Mouse (Mus musculus) erythroblast, adult 5-6 weeks (primary cell): ENCODE results near the gene Map2k3. TPM values are rescaled to one million over a fixed set of nuclear protein-coding genes. Genes with fewer than 3 reads are reported as not detected.
A peak's percentile ranks its signal among the peaks of the same experiment; 100 is the strongest.
"Not testable (repeated sequence)": the region's sequence is repeated elsewhere in the genome, so short reads cannot be mapped to it uniquely, and the experiment has no call there.

Experiments used
- ATAC-seq: replicated peaks from 2 replicates; pipeline ENCODE4 v1.8.0; 2016; ENCODE audit warnings: moderate number of reproducible peaks, mild to moderate bottlenecking, moderate TSS enrichment, inconsistent platforms; ENCODE audit not compliant: poor library complexity, low FRiP score, severe bottlenecking
- total RNA-seq, 2 experiments: library from RNA; stranded (forward) in 1 of 2; stranded (reverse) in 1 of 2; fragments of 150-400 nt in 1 of 2; fragments of 200-764, 138-1000 nt in 1 of 2; gene quantifications; 2 replicates each; pipeline versions ENCODE4 v1.2.3 to v1.2.4; 2015 to 2017; ENCODE audit warnings: low replicate concordance in 2 of 2

Gene Map2k3
- total RNA-seq (2015; ENCODE audit: low replicate concordance) (28.1 and 29.7 TPM in 2 replicates), total RNA-seq (2017; ENCODE audit: low replicate concordance) (21.6 and 45.6 TPM in 2 replicates)

DNA sequence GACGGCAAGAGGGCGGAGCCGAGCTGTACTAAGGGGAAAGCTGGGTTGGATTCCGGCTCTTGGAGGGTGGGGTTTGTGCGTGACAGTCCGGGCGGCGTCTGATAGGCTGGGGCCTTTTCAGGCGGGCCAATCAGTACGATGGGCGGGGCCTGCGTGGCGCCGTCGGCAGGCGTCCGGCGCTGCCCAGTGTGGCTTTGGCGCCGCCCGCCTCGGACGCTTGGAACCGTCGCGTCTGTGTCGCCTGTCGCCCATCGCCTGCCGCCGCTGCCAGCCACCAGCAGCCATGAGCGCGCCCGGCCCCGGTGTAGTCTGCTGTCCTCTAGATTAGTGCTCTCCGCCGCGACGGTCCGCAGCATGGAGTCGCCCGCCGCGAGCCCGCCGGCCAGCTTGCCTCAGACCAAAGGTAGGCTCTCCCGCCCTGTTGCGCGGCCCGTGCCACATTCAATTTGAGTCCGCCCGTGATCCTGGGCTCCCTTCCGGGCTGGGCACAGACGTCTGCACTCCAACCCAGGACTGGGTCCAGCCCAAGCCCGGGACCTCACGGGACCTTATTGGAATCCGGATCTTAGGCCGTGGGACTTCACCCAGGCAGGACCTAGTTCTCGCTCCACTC is at the start of gene Map2k3:
Gene Map2k3 (plus strand): TSS at position 165 of the 613 bp plus-strand sequence.
- peak; percentile 72 for ATAC-seq

DNA sequence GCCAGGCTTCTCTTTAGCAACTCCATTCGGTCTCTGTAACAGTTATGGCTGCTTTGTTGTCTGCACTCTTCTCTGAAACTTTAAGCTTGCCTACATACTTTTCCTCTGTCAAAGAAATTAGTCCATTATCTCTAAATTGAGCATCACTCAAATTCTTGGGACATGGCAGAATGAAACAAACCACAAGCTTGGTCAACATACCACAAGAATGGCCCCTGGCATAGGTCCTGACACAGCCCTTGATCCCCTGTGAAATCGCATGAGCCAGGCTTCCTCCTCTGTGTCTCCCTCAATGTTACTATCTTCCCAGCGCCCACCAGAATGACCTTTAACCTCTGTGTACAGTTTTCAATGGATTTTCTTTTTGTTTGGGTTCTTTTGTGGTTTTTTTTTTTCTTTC is 49.4 kb upstream of the Map2k3 start:
- no peak for ATAC-seq

DNA sequence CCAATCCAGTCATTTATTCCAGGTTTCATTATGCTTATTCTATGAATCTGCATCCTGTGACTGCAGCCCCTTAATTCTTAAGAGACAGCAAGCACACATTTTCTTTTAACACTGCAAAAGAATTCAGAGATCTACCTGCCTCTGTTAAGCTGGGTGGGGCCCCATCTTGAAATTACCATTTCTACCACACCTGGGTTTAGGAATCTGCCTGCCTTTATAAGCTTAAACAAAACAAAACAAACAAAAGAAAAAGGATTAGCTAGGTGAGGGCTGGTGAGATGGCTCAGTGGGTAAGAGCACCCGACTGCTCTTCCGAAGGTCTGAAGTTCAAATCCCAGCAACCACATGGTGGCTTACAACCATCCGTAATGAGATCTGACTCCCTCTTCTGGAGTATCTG is 44.8 kb upstream of the Map2k3 start:
- ATAC-seq = not testable (repeated sequence)

DNA sequence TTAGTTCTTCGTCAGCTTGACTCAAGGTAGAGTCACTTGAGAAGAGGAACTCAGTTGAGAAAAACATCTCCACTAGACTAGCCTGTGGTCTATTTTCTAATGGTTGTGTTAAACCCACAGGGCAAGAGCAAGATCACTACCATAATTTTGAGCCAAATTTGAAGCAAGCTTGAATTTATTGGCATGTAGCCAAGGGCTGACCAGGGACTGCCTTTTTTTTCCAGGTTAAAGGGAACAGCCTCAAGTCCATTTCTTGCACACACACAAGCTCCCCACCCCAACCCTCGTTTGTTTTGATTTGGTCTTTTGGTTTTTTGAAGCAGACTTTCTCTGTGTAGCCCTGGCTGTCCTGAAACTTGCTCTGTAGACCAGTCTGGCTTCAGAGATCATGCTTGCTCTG is 42.0 kb upstream of the Map2k3 start:
- no peak for ATAC-seq

DNA sequence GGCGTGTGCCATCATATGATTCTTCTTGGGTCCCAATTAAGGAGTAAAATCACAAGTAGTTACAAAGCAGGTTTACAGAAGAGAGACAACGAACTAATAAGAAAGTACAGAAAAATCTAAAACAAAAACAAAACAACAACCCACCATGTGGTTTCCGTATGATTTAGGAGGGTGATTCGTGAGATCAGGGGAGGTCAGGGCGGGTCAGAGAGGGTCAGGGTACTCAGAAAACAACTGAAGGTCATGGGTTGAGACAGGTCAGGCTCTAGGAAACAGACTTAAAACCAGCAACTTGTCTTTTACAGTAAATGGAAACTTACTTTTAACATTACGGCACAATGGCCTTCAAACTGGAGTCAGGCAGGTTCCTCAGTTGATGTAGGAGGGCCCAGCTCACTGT is 41.5 kb upstream of the Map2k3 start:
- ATAC-seq = no peak

DNA sequence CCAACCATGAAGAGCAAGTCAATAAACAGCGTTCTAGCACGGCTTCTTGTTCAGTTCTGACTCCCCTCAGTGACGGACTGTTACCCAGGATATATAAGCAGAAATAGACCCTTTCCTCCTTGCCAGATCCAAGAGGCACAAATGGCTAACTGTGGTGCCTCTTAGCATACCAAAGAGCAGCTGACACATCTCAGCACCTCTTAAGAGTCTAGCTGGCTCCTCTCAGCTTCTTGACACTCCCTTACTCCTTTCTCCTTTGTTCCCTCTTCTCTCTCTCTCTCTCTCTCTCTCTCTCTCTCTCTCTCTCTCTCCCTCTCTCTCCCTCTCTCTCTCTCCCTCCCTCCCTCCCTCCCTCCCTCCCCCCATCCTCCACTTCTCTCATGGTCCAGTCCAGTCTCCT is 41.1 kb upstream of the Map2k3 start:
- no peak for ATAC-seq

DNA sequence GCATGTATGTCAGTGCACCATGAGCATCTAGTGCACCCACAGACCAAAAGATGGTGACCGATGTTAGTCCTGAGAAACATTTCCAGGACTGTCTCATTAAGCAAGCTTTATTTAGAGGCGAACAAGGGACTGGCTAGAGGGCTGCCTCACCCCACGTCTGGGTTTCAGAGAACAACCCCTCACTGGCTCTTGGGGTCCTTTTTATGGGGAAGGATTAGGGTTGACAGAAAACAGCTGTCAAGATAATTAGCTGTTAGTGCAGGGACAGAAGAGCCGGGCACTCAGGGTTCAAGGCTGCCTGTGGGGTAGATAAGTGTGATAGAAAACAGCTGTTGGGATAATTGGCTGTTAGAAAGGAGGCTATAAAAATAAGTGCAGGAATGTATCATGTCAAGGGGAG is 35.9 kb upstream of the Map2k3 start:
- no peak for ATAC-seq

DNA sequence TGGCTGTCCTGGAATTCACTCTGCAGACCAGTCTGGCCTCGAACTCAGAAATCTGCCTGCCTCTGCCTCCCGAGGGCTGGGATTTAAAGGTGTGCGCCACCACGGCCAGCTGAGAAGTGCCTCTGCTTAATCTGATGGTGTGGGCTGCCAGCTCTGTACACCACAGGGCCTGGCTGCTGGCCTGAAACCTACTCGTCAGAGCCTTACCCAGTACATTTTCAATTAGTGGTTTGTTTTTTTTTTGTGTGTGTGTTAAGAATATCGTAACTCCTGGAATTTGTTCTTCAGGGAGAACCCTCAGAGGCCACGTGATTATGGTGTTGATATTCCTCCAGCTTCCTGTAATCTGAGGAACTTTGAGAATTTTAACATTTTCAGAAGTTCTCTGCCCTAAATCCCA is 29.8 kb upstream of the Map2k3 start:
- no peak for ATAC-seq

DNA sequence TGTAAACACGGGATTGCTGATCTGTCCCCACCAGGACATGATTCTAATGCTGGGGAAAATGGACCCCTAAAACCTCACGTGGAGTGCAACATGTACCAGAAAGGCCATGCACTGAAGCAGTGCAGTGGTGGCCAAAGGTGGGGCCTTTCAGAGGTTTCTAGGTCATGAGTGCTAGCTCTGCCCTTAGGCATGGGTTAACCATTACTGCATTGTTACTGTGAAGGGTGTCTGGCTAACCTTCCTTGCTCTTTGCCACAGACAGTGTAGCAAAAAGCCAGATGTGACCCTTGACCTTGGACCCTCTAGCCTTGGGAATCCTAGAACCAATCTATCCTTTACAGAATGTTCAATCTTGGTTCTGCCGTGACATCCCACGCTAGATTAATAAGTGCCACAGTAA is 29.3 kb upstream of the Map2k3 start:
- ATAC-seq = 0 out of 2 replicates have a peak, but pooled peaks have one; percentile 24

DNA sequence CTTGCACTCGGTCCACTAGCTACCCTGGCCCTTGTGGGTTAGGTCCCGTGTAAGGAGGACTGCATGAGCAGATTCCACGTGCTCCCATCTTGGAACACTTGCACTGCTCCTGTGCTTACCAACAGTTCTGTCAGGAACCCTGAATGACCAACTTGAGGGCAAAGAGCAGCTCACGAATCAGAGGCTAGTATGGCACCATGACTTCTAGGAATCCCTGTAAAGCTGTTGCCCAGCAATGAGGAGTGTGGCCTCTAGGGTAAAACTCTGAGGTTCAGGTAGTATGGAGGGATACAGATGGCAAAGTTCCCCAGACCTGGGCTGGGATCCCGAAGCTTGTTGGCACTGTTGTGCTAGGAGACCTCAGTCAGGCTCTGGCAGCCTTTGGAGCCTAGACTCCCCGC is 28.2 kb upstream of the Map2k3 start:
- no peak for ATAC-seq

DNA sequence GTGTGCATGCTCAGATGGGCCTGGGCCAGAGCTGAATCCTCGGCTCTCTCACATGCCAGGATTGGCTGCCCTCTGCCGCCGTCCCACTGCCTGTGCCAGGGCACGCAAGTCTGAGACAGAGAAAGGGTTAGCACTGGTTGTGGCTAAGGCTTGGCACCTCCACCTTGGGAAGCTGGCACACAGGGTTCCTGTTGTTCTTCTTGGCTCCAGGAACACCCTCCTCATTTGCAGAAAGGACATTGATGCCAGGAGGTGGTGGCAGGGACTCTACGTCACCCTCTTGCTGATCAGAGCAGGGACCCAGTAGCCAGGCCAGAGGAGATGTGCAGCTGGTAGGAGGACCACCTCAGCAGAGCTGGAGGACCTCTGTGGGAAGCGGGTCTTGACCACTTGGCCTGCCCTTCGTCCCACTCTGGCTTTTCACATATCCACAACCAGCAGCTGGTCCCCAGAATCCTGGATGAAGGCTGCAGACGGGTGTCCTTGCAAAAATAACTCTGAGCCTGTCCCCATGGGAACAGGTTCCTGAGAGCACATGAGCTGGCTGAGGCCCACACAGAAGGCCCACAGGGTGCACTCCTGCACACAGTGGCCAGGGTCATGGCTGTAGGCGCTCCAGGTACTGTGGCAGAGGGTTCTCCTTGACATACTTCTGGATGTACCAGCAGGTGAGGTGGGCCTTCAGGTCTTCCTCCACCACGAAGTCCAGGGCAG is 26.3 kb upstream of the Map2k3 start:
- ATAC-seq = no peak

DNA sequence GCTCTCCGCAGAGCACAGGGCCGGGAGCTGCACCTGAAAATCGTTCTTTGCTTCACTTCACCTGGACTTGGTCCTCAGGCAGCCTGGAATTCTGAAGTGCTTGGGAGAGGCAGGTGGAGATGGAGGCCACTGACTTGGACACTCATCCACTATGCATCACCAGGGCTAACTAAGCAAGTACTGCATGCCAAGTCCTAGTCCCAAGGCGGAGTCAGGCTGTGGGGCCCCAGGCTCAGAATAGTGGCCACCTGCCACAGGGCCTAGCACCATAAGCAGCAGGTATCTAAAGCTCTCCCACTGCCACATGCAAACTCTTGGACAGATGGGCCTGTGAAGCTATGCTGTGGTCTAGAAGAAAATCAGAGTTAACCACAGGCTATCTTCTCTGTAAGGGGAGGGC is 25.4 kb upstream of the Map2k3 start:
- no peak for ATAC-seq

DNA sequence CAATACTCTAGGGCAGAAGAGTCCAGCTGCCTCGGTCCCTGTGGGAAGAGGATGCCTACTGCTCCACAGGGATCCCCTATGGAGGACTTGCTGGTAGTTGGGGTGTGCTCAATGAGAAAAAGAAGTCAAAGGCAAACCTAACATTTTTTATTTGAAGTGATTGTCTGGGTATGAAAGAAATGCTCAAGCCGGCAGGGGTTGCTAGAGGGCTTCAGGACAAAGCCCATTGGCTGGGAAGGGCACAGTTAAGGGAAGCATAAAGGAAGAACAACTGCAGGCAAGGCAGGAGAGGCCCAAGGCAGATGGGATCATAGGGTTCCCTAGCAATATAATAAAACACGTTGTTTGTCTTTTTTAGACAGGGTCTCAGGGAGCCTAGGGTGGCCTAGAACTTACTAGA is 23.8 kb upstream of the Map2k3 start:
- no peak for ATAC-seq

DNA sequence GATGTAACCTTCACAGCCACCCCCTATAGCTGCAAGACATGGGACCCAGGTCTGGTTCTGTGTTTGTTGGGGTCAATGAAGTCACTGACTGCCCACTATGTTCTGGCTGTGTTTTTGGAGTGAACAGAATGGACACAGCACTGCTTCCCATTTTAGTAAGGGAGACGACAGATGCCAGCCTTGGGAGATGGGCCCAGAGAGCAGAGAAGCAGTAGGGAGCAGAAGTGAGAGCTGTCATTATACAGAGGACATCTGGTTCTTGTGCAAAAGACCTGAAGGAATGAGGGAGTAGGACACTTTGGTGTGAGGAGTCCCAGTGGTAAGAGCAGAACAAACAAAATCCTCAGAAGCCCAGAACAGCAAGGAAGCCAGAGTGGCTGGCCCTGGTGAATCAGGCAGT is 22.2 kb upstream of the Map2k3 start:
- ATAC-seq = no peak

DNA sequence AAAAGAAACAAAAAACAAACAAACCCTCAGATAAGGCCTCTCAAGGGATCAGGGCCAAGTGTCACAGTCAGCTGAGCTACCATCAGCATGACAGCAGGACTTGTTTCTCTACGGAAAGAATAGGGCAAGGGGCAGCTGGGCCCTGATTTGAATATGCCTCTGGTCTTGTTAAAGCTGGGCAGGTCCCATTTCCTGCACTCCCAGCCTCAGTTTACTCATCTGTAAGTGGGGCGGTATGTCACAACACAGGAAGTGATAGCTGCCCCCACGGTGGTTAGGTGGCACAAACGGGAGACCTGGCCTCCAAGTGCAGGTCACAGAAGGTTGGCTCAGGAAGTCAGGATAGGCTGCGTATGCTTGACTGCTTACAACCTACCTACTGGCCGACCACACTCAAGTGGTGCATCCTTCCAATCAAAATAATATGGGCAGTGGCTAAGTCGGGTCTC is 19.3 kb upstream of the Map2k3 start:
- ATAC-seq = no peak

DNA sequence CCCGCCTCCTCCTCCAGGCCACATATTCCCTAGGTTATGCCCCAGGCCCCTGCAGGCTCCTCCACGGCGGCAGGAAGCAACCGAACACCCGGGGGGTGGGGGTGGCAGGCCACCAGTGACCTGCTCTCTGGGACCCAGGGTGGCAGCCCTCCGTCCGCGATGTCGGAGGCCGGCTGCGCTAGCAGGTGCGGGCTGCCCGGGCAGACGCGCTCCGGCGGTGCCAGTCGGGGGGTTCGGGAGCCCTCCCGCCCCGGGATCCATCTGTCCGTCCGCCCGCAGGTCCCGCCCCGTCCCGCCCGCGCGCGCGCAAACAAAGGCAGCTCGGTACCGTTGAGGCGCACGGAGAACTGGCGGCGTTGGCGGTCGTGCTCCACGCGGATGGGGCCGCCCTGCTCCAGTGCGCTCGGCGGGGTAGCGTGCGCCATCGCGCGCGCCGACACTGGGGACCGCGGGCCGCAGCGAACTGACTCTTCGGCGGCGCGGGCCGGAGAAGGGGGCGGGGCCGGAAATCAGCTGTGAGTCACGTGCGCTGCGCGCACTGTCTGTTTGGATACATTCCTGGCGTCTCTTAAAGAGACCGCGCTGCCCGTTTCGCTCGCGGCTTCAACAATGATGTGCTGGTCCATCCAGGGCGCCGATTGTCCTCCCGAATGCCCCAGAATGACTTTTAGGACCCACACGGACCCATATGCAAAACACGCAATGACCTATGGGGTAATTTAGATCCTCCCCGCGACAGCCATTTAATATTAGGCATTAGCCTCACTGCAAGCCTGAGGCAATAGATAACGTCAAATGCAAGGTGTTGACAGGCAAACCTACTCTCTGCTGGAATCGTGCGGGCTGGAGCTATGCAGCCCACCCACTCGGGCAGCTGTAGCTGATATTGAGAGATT is 18.3 kb upstream of the Map2k3 start:
- peak; percentile 89 for ATAC-seq

DNA sequence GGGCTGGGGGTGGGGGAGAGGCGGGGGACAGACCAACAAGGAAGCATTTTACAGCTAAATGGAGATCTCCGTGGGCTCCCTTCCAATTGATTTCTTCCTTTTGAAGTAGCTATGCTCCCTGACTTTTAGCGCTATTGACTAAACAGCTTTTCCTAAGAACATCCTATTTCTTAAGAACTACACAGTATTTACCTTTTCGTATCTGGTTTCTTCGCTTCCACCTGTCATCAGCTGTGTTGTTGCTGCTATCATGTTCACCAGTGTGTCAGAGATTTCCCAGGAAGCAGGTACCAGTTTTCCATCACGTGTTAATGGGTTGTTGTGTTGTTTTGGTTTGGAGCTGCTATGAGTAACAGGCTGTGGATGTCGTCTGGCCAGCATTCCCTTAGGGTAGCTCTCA is 17.3 kb upstream of the Map2k3 start, which contains the start of gene Natd1:
Gene Natd1 (minus strand): TSS at position 260 of the 400 bp plus-strand sequence.
- ATAC-seq = no peak

DNA sequence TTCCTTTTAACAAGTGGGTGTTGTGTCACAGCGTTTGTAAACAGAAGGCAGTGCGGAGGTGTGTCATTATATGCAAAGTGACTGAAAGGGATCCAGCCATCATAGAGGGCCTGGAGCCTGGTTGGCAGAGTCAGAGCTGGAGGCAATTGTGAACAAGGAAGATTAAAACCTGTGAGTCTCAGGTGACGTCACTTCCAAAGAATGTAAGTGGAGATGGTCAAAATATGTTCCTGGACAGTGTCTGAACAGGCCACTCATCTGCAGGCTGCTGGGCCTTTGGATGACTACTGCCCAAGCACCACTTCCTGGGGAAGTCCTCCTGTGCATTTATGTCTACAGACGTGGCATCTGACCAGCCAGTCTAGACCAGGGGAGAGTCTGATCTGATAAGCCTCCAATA is 16.6 kb upstream of the Map2k3 start:
- ATAC-seq = no peak

DNA sequence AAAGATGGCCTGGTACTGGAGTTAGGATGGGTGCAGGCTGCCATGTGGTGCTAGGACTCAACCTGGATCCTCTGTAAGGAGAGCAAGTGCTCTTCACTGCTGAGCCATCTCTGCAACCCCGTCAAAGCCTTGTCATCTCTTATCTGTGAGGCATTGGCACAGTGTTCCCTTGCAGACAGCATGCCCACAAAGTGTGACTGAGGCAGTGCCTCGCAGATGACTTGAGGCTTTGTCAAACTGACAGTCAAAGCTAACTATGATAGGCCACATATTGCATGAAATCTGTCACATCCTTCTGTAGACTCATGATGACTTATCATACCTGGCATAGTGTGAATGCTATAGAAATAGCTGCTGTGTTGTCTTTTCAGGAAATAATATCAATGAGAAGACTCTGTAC is 11.8 kb upstream of the Map2k3 start:
- ATAC-seq = 0 out of 2 replicates have a peak, but pooled peaks have one; percentile 9

DNA sequence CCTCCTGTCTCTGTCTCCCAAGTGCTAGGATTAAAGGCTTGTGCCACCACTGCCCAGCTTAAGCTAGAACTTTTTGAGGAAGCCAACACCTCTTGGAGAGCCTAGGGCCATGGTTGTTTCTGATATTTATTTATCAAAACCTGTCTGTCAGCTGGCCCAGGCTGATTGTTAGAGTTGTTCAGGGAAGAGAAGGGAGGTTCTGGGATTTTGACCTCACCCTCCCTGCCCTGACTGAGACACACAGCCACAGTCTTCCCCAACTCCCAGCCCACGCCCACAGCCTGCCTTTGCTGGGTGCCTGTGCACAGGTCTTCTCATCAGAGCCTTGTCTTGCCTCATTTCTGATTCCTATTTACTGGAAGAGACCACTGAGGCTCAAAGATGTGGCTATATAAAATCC is 9.6 kb upstream of the Map2k3 start:
- ATAC-seq = peak; percentile 63
